8 mouse cellular contexts compared by ENCODE assay signal in genomic region chrX:122826035-122826434, GRCm38 (mm10).
DNase-seq lines count a peak whose midpoint lies in the region; ATAC-seq lines count a peak whose summit lies in the region.

No protein-coding gene starts in this region.

- peak; percentile 9 for DNase-seq in layer of hippocampus, adult 11-12 months (ENCODE audit: low spot score)
- DNase-seq in layer of hippocampus, adult 9-10 months (ENCODE audit: low spot score) = no peak
- peak; percentile 22 for DNase-seq in brain, adult 2 months (ENCODE audit: low read depth, low spot score)
- DNase-seq in layer of hippocampus, postnatal 10 days (ENCODE audit: low spot score in 2 of 2) = peak; percentile 12 to 24
- DNase-seq in right cerebral cortex, adult 2 months (ENCODE audit: low spot score in 2 of 2) = peak; percentile 17 to 59
- DNase-seq in heart, postnatal 14 days = no peak
- DNase-seq in heart, postnatal 10 days = no peak

- ATAC-seq in megakaryocyte-erythroid progenitor cell, adult 5-6 weeks (replicated peaks; ENCODE audit: low FRiP score, low TSS enrichment, poor library complexity, severe bottlenecking) = no peak

- intact Hi-C loops in heart, postnatal 14 days (cut with DNase I) = no loop called here
- intact Hi-C loops in heart, postnatal 10 days (cut with DNase I) = no loop called here

Comparison
In these comparisons a context has a peak if more than half of its experiments do, and no peak if none do; other contexts are left out.
1. DNase-seq: peak in layer of hippocampus, adult 11-12 months (single experiment), brain, adult 2 months (single experiment), layer of hippocampus, postnatal 10 days (2 of 2) and right cerebral cortex, adult 2 months (2 of 2); none in layer of hippocampus, adult 9-10 months (single experiment), heart, postnatal 14 days (0 of 2) and heart, postnatal 10 days (0 of 2).